Mouse (Mus musculus): ENCODE data around the gene Retreg3.

DNA sequence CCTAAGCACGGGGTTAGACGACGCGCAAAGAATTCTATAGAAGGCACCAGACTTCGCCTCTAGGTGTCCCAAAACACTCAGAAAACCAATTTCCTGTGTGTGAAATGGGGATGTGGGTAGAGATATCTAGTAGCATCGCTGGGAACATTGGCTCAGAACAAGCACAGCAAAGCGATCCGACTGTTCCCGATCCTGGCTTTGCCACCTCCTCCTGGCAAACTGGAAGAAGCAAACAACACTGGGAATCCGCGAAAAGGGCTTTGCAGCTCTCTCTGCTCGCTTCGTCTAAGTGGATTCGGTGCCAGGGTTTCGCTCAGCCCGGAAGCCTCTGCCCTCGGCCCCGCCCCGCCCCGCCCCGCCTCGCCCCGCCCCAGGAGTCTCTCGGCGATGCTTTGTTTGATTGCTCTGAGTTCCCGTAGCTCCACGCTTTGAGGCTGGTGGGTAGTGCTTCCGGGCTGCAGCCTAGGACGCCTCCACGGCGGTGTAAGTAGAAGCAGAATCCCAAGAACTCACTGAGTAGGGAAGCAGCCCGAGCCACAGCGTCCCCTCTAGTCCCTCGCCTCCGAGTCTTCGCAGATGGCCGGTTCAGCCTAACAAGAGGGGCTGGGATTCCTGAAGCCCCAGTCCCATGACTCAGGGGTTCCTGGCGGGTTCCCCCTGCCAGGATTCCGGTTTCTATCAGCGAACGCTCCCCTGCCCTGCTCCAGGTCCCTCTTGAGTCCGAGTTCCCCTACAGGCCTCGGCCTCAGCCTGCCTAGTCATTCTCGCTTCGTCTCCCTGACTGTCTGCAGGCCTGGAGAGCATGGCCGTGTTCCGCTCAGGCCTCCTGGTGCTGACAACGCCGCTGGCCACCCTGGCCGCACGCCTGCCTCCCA is 37.2 kb downstream of the Retreg3 start, which contains the start of gene Coasy:
- TF ChIP-seq POLR2A (IDR thresholded peaks at IDR 0.05; ENCODE audit: borderline replicate concordance, insufficient read depth, low read length) (peak; percentile 78), CTCF (IDR thresholded peaks at IDR 0.05; ENCODE audit: borderline replicate concordance, insufficient read depth, low read depth, low read length) (peak; percentile 35; the same call in 1 of the 2 replicates)

Measured in cerebellum, adult 2 months (tissue).